Mouse (Mus musculus) spleen, adult 2 months (tissue): ENCODE results near the gene Plxdc1.

Experiments used
- CTCF ChIP-seq: fragments of 200-500 bp; IDR thresholded peaks from 2 replicates; pipeline ENCODE4 v1.5.1; 2011; ENCODE audit warnings: mild to moderate bottlenecking, inconsistent platforms; ENCODE audit not compliant: insufficient read depth, insufficient read length, insufficient replicate concordance; ENCODE audit errors: extremely low read depth
- POLR2A ChIP-seq: fragments of 200-500 bp; IDR thresholded peaks from 2 replicates; pipeline ENCODE4 v1.6.1; 2011; ENCODE audit warnings: low read depth, low read length, inconsistent platforms

DNA sequence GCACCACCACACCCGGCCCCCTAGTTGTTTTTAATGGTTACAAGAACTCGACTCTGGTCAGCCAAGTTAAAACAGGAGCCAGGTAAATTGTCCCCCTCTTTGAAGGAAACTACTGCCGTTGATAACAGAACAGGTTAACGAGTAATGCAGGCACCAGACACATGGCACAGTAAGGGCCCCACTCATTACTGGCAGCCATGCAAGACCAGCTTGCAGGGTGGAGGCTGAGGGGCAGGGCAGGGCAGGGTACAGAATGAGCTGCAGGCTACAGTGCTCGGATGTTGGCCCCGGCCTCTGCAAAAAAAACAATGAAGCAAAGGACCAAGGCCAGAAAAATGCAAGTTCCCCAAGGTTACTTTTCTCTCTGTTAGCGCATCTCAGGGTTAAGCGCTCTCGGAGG, 62.6 kb downstream of the Plxdc1 start:
- no peak for TF ChIP-seq CTCF
- TF ChIP-seq POLR2A, result no peak
